Mouse (Mus musculus) limb, embryonic 13.5 days (tissue): ENCODE measurements around the gene Cenpp. TPM values are rescaled to one million over a fixed set of nuclear protein-coding genes. Genes with fewer than 3 reads are reported as not detected.

ENCODE experiments used
- ATAC-seq: fragments of 200-750 bp; cut with Nextera tagmentation; 2 replicates; pipeline ENCODE4 v1.8.0; 2017; ENCODE audit warnings: low read depth, moderate number of reproducible peaks, moderate TSS enrichment; ENCODE audit not compliant: low FRiP score
- H3K27ac ChIP-seq: fragments of 300-500 bp; sonication (generic); 2 replicates; pipeline ENCODE4 v1.5.1; 2015; ENCODE audit warnings: inconsistent platforms, mild to moderate bottlenecking, moderate library complexity
- H3K27me3 ChIP-seq: fragments of 300-500 bp; sonication (generic); 2 replicates; pipeline ENCODE4 v1.6.1; 2015; ENCODE audit warnings: mild to moderate bottlenecking, inconsistent platforms
- H3K36me3 ChIP-seq: fragments of 300-500 bp; sonication (generic); 2 replicates; pipeline ENCODE4 v1.6.1; 2015; ENCODE audit warnings: inconsistent platforms, mild to moderate bottlenecking, moderate library complexity
- H3K4me1 ChIP-seq: fragments of 300-500 bp; sonication (generic); 2 replicates; pipeline ENCODE4 v1.6.1; 2015; ENCODE audit warnings: inconsistent platforms
- H3K4me2 ChIP-seq: fragments of 300-500 bp; sonication (generic); replicated peaks from 2 replicates; pipeline ENCODE4 v1.6.1; 2015; ENCODE audit warnings: inconsistent platforms, mild to moderate bottlenecking, moderate library complexity
- H3K4me3 ChIP-seq: fragments of 300-500 bp; sonication (generic); 2 replicates; pipeline ENCODE4 v1.5.1; 2015; ENCODE audit warnings: moderate library complexity, mild to moderate bottlenecking, inconsistent platforms
- H3K9ac ChIP-seq: fragments of 300-500 bp; sonication (generic); 2 replicates; pipeline ENCODE4 v1.6.1; 2015; ENCODE audit warnings: mild to moderate bottlenecking, inconsistent platforms
- H3K9me3 ChIP-seq: fragments of 300-500 bp; sonication (generic); 2 replicates; pipeline ENCODE4 v1.6.1; 2016; ENCODE audit warnings: inconsistent platforms
- WGBS: fragments of 180-500 bp; shearing (Covaris S2); methylation state at CpG from one replicate; pipeline ENCODE4 v1.1.7; 2015; 5-methylcytosine and 5-hydroxymethylcytosine counted together
- polyA plus RNA-seq: library from polyadenylated mRNA; unstranded; fragments of >200 nt; fragmentation: Nextera tagmentation; extraction: Ambion mirVana; gene quantifications from 2 replicates; pipeline ENCODE4 v1.2.1, GENCODE M21; 2015

Gene Cenpp
- polyA plus RNA-seq, 1 experiment from 2014 or later: 24.3 TPM

DNA sequence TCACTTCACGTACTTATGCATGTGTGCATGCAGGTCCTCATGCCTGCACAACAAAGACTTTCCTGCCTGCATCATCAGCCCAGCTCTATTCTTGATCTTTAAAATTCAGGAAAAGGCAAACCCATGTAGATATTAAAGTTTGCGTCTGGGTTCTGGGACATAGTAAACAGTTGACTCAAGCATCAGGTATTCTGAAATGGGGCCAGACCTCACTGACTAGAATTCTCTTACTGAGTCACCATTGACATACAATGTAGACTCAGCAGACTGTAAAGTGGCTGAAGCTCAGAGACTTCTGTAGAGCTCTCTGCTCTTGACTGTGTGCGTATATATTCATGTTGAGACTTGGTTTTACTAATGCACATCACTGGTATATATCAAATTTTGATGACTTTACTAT lies 103.0 kb downstream of the Cenpp start:
- no peak overlapping the region for H3K4me2 ChIP-seq
- WGBS: 88% methylated on average over 3 of the region's 3 CpGs
- ATAC-seq: no peak

DNA sequence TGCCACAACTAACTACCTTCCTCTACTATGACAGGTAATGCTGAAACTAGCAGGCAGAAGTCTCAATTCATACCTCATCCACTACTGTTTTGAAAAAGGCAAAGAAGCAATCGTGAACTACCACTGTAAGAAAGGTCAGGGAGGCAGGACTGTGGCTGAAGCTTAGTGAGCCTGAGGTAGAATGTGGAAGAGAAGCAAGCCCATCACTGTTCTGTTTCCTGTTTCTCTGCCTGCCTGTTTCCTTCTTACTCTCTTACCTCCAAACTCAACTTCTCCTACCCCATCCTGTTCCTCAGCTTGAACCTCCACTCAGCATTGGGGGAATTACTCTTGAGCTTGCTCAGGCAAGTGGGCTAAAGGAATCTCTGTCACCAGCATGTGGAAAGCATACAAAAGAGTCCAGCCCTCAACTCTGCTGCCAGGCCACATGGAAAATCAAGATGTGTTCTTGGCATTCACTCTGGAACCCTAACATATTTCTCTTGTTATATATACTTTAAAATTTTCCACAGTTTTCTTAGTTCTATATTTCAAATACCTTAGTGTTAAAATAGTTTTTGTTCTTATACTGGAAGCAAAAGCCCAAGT lies 104.9 kb downstream of the Cenpp start:
- peak overlapping the region; percentile 28; the same call in 1 of the 2 replicates for H3K27ac ChIP-seq

More for the DNA sequence above, 103.0 kb downstream of the Cenpp start:
- H3K4me3 ChIP-seq: no peak overlapping the region
- peaks cover 25% of the 10 kb centered on the region for H3K4me1 ChIP-seq
- H3K9me3 ChIP-seq: no peaks in the 10 kb centered on the region
- no peak overlapping the region for H3K9ac ChIP-seq
- H3K36me3 ChIP-seq: no peaks in the 10 kb centered on the region
- H3K27ac ChIP-seq: no peak overlapping the region
- H3K27me3 ChIP-seq: no peaks in the 10 kb centered on the region

DNA sequence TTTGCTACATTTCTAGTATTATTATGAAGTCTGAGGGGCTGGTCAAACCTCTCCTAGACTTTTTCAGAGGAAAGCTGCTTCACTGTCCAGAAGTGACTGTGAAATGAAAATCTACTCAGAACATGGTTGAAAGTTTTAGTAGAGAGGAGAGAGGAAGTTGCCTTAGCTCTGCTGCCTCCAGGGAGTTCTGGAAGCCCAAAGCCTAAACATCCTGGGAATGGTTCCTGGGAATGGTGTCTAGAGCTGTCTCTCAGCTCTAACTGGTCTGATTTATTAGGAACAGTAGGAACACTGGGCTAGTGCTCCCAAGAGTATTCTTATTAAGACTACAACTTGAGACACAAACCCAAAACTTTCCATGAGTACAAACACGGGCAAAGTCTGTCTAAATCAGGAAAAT lies 106.1 kb downstream of the Cenpp start:
- H3K9ac ChIP-seq: no peak overlapping the region
- peaks cover 35% of the 10 kb centered on the region for H3K4me1 ChIP-seq
- H3K27ac ChIP-seq: peak overlapping the region; percentile 75; the same call in 1 of the 2 replicates
- H3K4me3 ChIP-seq: no peak overlapping the region
- ATAC-seq: no peak
- no peaks in the 10 kb centered on the region for H3K27me3 ChIP-seq
- no peaks in the 10 kb centered on the region for H3K9me3 ChIP-seq
- 68% methylated on average over 1 of the region's 1 CpGs for WGBS
- H3K4me2 ChIP-seq: peak overlapping the region; percentile 31
- H3K36me3 ChIP-seq: no peaks in the 10 kb centered on the region

More for the DNA sequence above, 104.9 kb downstream of the Cenpp start:
- 77% methylated on average over 1 of the region's 1 CpGs for WGBS
- H3K4me2 ChIP-seq: no peak overlapping the region
- no peaks in the 10 kb centered on the region for H3K9me3 ChIP-seq
- H3K4me1 ChIP-seq: peaks cover 31% of the 10 kb centered on the region
- H3K4me3 ChIP-seq: no peak overlapping the region
- no peak overlapping the region for H3K9ac ChIP-seq
- no peaks in the 10 kb centered on the region for H3K36me3 ChIP-seq
- H3K27me3 ChIP-seq: no peaks in the 10 kb centered on the region
- no peak for ATAC-seq

DNA sequence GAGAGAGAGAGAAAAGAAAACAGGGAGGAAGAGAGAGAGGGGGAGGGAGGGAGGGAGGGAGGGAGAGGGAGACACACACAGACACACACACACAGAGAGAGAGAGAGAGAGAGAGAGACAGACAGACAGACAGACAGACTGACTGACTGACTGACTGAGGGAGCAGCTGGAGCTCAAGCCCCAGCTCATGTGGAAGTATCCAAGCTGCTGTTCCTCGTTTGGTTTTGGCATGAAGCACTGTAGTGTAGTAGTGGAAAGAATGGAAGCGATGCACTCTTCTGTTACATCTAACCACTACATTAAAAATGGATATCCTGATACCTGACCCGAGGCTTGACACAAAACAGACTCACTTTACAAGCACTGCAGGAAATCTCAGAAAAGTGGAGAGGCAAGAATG lies 106.9 kb downstream of the Cenpp start:
- peak overlapping the region; percentile 27 for H3K4me2 ChIP-seq
- H3K9ac ChIP-seq: no peak overlapping the region; the same call in 1 of the 2 replicates
- no peaks in the 10 kb centered on the region for H3K27me3 ChIP-seq
- no peaks in the 10 kb centered on the region for H3K36me3 ChIP-seq
- 21% methylated on average over 3 of the region's 3 CpGs for WGBS
- no peaks in the 10 kb centered on the region for H3K9me3 ChIP-seq
- peaks cover 41% of the 10 kb centered on the region for H3K4me1 ChIP-seq
- peak; percentile 78 for ATAC-seq
- no peak overlapping the region for H3K4me3 ChIP-seq
- H3K27ac ChIP-seq: peak overlapping the region; percentile 75

DNA sequence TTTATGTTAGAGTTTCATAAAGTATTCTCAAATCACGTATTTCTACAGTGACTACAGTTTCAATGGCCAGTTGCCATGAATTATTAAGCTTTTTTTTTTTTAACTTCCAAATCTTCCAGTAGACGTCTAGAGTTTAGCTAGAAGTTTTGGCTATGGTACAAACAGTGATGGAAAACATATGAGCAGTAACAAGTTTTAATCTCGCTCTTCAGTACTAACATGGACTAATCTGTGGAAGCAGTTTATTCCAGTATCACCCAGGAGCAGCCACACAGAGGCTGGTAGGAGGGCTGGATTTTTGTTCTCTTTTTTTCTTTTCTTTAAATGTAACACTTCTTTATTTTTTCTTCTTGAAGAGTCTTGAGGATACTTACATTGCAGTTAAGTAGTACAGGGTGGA lies 108.3 kb downstream of the Cenpp start, which contains the start of gene Aspn:
Gene Aspn, plus strand, starts transcription at position 165 of the 400 bp plus-strand sequence.
- H3K4me2 ChIP-seq: no peak within 1 kb of the TSS; the same call in 1 of the 2 replicates
- H3K27ac ChIP-seq: peak within 1 kb of the TSS; percentile 55; the same call in 1 of the 2 replicates
- peaks cover 41% of the 10 kb centered on the region for H3K4me1 ChIP-seq
- 25% methylated on average over 3 of the region's 3 CpGs for WGBS
- H3K36me3 ChIP-seq: no peaks in the 10 kb centered on the region
- peak; percentile 55; the same call in 1 of the 2 replicates for ATAC-seq
- no peak within 1 kb of the TSS for H3K4me3 ChIP-seq
- H3K9me3 ChIP-seq: no peaks in the 10 kb centered on the region
- H3K9ac ChIP-seq: no peak within 1 kb of the TSS
- H3K27me3 ChIP-seq: no peaks in the 10 kb centered on the region

DNA sequence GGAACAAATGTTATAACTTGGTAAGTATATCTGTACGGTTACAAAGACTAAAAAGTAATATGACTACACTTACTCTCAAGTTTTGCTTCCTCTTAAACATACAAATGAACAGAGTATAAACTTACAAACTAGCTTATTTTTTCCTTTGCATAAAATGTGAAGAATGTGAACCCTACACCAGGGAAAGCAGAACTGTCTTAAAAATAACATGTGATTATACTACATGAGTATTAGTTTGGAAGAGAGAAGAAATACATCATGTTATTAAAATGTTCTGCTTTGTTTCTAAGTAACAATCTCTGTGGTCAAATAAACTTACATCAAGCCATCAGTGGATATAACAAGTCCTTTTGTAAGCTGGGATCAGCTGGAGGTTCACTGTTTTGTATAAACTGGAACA lies 113.9 kb downstream of the Cenpp start:
- H3K27ac ChIP-seq: no peak overlapping the region
- 57% methylated on average over 1 of the region's 1 CpGs for WGBS

DNA sequence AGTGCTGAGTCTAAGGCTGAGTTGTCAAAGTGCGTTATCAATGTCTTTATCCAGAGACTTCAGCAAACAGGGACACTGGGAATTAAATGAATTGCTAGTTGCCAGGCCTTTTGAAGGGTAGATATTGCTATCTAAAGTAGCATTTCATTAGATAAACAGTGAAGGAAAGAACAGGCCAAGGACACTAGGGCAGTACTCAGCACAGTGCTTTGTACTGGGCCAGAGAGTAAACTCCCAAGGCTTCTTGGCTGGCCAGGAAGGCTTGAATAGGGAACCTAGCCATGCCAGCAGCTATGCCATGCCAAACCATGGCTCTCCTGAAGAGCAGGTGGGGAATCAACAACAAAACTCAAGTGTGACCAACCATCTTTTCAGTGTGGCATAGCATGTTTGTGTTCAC lies 115.6 kb downstream of the Cenpp start:
- Histone ChIP-seq H3K4me3 (no peak overlapping the region), H3K9me3 (no peaks in the 10 kb centered on the region), H3K27me3 (no peaks in the 10 kb centered on the region), H3K27ac (no peak overlapping the region), H3K4me2 (no peak overlapping the region), H3K4me1 (peaks cover 12% of the 10 kb centered on the region), H3K9ac (no peak overlapping the region), H3K36me3 (no peaks in the 10 kb centered on the region)
- WGBS: 96% methylated on average over 1 of the region's 1 CpGs
- no peak for ATAC-seq

More for the DNA sequence above, 113.9 kb downstream of the Cenpp start:
- no peak overlapping the region for H3K4me3 ChIP-seq
- no peak overlapping the region for H3K4me2 ChIP-seq
- H3K9ac ChIP-seq: no peak overlapping the region
- no peaks in the 10 kb centered on the region for H3K27me3 ChIP-seq
- peak; percentile 61; the same call in 1 of the 2 replicates for ATAC-seq
- no peaks in the 10 kb centered on the region for H3K9me3 ChIP-seq
- H3K36me3 ChIP-seq: no peaks in the 10 kb centered on the region
- H3K4me1 ChIP-seq: peaks cover 16% of the 10 kb centered on the region

DNA sequence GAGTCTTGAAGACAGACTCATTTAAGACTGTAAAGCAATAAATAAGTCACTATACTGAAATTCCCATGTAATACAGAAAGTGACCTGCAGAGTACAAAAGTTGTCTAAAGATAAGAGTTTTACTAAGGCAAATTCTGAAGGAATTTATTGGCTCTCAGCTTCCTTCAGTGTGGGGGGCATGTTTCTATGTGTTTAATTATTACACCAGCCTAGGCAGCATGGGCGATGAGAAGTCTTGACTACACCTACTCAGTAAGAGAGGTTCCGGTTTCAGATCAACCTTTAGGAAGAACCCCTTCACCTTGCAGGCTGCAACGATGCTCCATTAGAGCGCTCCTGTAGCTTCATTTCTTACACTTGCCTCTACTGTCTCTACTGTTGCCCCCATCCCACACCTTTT lies 121.9 kb downstream of the Cenpp start:
- H3K9ac ChIP-seq: no peak overlapping the region
- H3K4me3 ChIP-seq: no peak overlapping the region
- 0 out of 2 replicates have a peak, but pooled peaks cover 2% of the 10 kb centered on the region for H3K4me1 ChIP-seq
- WGBS: 97% methylated on average over 4 of the region's 4 CpGs
- no peaks in the 10 kb centered on the region for H3K36me3 ChIP-seq
- no peaks in the 10 kb centered on the region for H3K27me3 ChIP-seq
- no peaks in the 10 kb centered on the region for H3K9me3 ChIP-seq
- no peak overlapping the region for H3K4me2 ChIP-seq
- ATAC-seq: no peak
- H3K27ac ChIP-seq: no peak overlapping the region

DNA sequence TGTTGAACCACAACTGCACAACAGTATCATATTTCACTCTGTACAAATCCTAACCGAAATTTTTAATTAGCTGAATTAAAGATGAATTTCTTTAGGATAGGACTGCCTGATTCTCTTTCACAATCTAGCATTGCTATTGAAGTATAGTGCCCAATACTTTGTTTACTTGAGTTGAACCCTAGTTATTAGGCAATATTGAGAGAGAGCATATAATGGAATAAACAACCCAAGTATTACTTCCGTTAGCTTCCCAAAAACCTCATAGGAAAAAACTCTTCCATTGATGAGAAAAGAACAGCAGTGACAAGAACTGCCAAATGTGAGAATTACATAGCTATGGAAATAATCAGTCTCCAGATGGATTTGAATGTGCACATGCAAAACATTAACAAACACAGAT lies 126.3 kb downstream of the Cenpp start:
- Histone ChIP-seq H3K36me3 (no peaks in the 10 kb centered on the region), H3K4me2 (no peak overlapping the region), H3K4me1 (no peaks in the 10 kb centered on the region), H3K27ac (no peak overlapping the region), H3K9me3 (no peaks in the 10 kb centered on the region), H3K9ac (no peak overlapping the region), H3K27me3 (no peaks in the 10 kb centered on the region), H3K4me3 (no peak overlapping the region)
- WGBS: 67% methylated on average over 2 of the region's 2 CpGs
- ATAC-seq: no peak

DNA sequence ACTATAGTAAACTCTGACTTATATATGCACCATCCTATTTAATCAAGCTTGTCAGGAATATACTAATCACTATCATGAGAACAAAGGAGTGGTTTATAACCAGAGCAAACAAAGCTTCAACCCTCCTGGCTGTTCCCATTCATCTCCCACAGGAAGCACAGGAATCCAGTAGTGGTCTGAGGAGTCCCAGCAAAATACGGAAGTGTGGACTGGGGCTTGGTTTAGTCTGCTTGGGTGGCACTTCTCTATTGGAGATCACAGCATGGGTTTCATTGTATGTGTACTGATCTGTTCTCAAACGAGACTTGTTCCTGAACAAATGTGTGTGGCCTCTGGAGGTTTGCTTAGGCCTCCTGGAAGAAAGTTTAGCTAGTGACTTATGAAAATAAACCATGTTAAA lies 133.8 kb downstream of the Cenpp start:
- no peak for ATAC-seq
- Histone ChIP-seq H3K27ac (no peak overlapping the region), H3K27me3 (no peaks in the 10 kb centered on the region), H3K9me3 (no peaks in the 10 kb centered on the region), H3K9ac (no peak overlapping the region), H3K36me3 (no peaks in the 10 kb centered on the region), H3K4me2 (no peak overlapping the region), H3K4me1 (peaks cover 7% of the 10 kb centered on the region; the same call in 1 of the 2 replicates), H3K4me3 (no peak overlapping the region)
- 54% methylated on average over 2 of the region's 2 CpGs for WGBS

DNA sequence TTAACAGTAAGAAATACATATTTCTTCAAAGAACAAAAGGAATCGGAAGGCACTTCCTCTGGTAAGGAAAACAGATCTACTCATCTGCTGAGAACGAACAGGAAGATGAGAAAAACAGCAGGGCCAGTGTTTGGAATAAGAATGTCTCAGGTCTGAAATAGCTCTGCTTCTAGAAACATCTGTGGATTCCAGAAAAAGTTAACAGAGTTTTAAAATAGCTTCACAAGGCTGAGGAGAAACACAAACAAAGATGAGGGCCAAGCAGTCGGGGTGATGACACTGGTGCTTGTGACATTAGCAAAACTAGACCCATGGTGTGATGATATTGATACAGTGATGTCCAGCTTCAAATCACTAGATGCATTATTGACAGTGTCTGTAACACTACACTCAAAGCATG lies 145.4 kb downstream of the Cenpp start:
- peaks cover 9% of the 10 kb centered on the region for H3K4me1 ChIP-seq
- H3K27ac ChIP-seq: no peak overlapping the region
- no peaks in the 10 kb centered on the region for H3K27me3 ChIP-seq
- H3K4me2 ChIP-seq: no peak overlapping the region
- 72% methylated on average over 3 of the region's 3 CpGs for WGBS
- ATAC-seq: no peak
- no peak overlapping the region for H3K9ac ChIP-seq
- H3K4me3 ChIP-seq: no peak overlapping the region
- H3K9me3 ChIP-seq: no peaks in the 10 kb centered on the region
- no peaks in the 10 kb centered on the region for H3K36me3 ChIP-seq

DNA sequence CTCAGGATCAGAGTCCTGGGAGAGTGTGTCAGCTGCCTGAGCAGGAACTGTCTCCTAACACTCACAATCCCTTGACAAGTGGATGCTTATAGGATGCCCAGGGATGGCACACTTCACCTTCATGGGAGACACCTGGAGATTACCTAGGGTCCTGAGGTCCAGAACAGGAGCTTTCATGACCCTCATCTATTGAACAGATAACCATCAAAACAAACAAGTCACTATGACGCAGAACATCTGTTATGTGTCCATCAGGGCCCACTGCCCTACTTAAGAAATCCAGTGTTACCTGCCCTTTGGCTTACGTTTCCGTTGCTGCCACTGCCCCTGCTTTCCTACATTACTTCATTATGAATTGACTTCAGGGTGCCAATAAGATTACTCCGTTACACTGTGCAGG lies 146.8 kb downstream of the Cenpp start:
- ATAC-seq: no peak
- H3K4me2 ChIP-seq: no peak overlapping the region
- H3K36me3 ChIP-seq: no peaks in the 10 kb centered on the region
- no peak overlapping the region for H3K9ac ChIP-seq
- H3K4me3 ChIP-seq: no peak overlapping the region
- no peaks in the 10 kb centered on the region for H3K9me3 ChIP-seq
- 82% methylated on average over 4 of the region's 4 CpGs for WGBS
- H3K27me3 ChIP-seq: no peaks in the 10 kb centered on the region
- no peak overlapping the region for H3K27ac ChIP-seq
- peaks cover 9% of the 10 kb centered on the region for H3K4me1 ChIP-seq

DNA sequence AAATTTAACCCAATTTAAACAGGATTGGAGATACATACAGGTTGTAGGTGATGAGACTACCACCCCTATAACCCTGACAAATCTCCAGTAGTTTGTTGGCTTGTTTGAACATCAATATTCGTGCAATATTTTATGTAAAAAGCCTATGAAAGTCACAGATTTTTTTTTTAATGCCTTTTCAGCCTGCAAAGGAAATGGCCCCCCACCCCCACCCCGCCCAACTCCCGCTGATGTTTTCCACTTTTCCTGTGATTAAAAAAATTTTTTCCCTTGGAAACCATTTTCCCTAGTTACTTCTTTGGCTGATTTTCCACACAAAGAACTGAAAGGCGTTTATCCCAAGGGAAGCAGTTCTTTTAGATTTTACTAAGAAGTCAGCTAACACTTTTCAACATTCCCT lies 148.1 kb downstream of the Cenpp start, which contains the start of gene Ecm2:
Gene Ecm2, plus strand, starts transcription at position 301 of the 400 bp plus-strand sequence.
- Histone ChIP-seq H3K4me3 (no peak within 1 kb of the TSS), H3K27me3 (no peaks in the 10 kb centered on the region), H3K9me3 (no peaks in the 10 kb centered on the region), H3K9ac (no peak within 1 kb of the TSS), H3K27ac (peak within 1 kb of the TSS; percentile 33; the same call in 1 of the 2 replicates), H3K36me3 (no peaks in the 10 kb centered on the region), H3K4me1 (peaks cover 9% of the 10 kb centered on the region), H3K4me2 (no peak within 1 kb of the TSS)
- WGBS: 57% methylated on average over 4 of the region's 4 CpGs
- no peak for ATAC-seq
